Mouse (Mus musculus): ENCODE measurements around the gene Kmt5b. TPM values are rescaled to one million over a fixed set of nuclear protein-coding genes. Genes with fewer than 3 reads are reported as not detected.

Kmt5b gene
- total RNA-seq, 1 experiment, result 27.2 TPM

DNA sequence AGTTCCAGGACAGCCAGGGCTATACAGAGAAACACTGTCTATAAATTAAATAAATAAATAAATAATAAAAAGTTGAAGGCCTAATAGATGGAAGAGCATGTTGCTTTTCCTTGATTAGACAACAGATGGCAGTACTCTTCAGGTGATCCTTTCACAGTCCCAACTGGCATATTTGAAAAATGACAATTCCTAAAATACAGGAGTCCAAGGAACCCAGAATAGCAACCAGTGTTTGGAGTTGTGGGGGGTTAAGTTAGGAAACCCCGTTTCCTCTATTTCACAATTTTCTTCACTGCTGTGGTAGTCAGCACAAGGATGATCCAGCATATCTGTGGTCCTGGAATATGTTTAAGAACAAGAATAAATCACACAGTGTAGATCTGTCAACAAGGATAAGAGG, 22.9 kb downstream of the Kmt5b start:
- no peaks in the 10 kb centered on the region; the same call in 1 of the 2 replicates for H3K36me3 ChIP-seq (ENCODE audit: control insufficient read depth, insufficient read depth, low read length, poor library complexity, severe bottlenecking)
- H3K4me3 ChIP-seq (ENCODE audit: insufficient read depth in 1 of 2, low read depth in 1 of 2, low read length in 2 of 2, poor library complexity in 1 of 2, severe bottlenecking in 1 of 2), result no peak overlapping the region
- no peak for DNase-seq (ENCODE audit: low read depth, low spot score)
- no peak overlapping the region for H3K9ac ChIP-seq (ENCODE audit: insufficient read depth, low read depth, low read length, poor library complexity, severe bottlenecking)
- TF ChIP-seq MAFK (IDR thresholded peaks at IDR 0.05; ENCODE audit: insufficient read depth, low read depth, low read length), result no peak
- no peak for TF ChIP-seq HCFC1 (IDR thresholded peaks at IDR 0.05; ENCODE audit: borderline replicate concordance, insufficient read depth, low read length)
- TF ChIP-seq ZC3H11A (IDR thresholded peaks at IDR 0.05; ENCODE audit: borderline replicate concordance, low read depth, low read length), result no peak
- no peak for TF ChIP-seq CHD2 (IDR thresholded peaks at IDR 0.05; ENCODE audit: low read depth, low read length)
- TF ChIP-seq ZNF384 (IDR thresholded peaks at IDR 0.05; ENCODE audit: low read depth, low read length), result no peak
- in situ Hi-C loops (cut with MboI; ENCODE audit: low sequenced_read_pairs in 2 of 2, unreplicated experiment in 2 of 2), result no loop called here
- H3K27ac ChIP-seq (ENCODE audit: insufficient read depth, low read depth, low read length, poor library complexity, severe bottlenecking), result no peak overlapping the region
- H3K9me3 ChIP-seq (ENCODE audit: control insufficient read depth, insufficient read depth, low read depth, low read length), result no peaks in the 10 kb centered on the region
- no peaks in the 10 kb centered on the region for H3K4me1 ChIP-seq (ENCODE audit: control insufficient read depth in 2 of 2, insufficient read depth in 2 of 2, low read length in 2 of 2, poor library complexity in 1 of 2)

GRCm38 (mm10) chr19:3805526-3805925, 38.3 kb downstream of the Kmt5b start:
- TF ChIP-seq CHD2 (IDR thresholded peaks at IDR 0.05; ENCODE audit: low read depth, low read length) (no peak), ZNF384 (IDR thresholded peaks at IDR 0.05; ENCODE audit: low read depth, low read length) (no peak), MAFK (IDR thresholded peaks at IDR 0.05; ENCODE audit: insufficient read depth, low read depth, low read length) (no peak), ZC3H11A (IDR thresholded peaks at IDR 0.05; ENCODE audit: borderline replicate concordance, low read depth, low read length) (no peak), HCFC1 (IDR thresholded peaks at IDR 0.05; ENCODE audit: borderline replicate concordance, insufficient read depth, low read length) (no peak)
- no peaks in the 10 kb centered on the region for H3K9me3 ChIP-seq (ENCODE audit: control insufficient read depth, insufficient read depth, low read depth, low read length)
- no peaks in the 10 kb centered on the region for H3K4me1 ChIP-seq (ENCODE audit: control insufficient read depth in 2 of 2, insufficient read depth in 2 of 2, low read length in 2 of 2, poor library complexity in 1 of 2)
- H3K4me3 ChIP-seq (ENCODE audit: insufficient read depth in 1 of 2, low read depth in 1 of 2, low read length in 2 of 2, poor library complexity in 1 of 2, severe bottlenecking in 1 of 2), result no peak overlapping the region
- no peak overlapping the region for H3K9ac ChIP-seq (ENCODE audit: insufficient read depth, low read depth, low read length, poor library complexity, severe bottlenecking)
- H3K36me3 ChIP-seq (ENCODE audit: control insufficient read depth, insufficient read depth, low read length, poor library complexity, severe bottlenecking), result peaks cover 17% of the 10 kb centered on the region
- no peak overlapping the region for H3K27ac ChIP-seq (ENCODE audit: insufficient read depth, low read depth, low read length, poor library complexity, severe bottlenecking)
- DNase-seq (ENCODE audit: low read depth, low spot score), result no peak
- in situ Hi-C loops (cut with MboI; ENCODE audit: low sequenced_read_pairs in 2 of 2, unreplicated experiment in 2 of 2), result no loop called here

- no peak for TF ChIP-seq HCFC1 (IDR thresholded peaks at IDR 0.05; ENCODE audit: borderline replicate concordance, insufficient read depth, low read length)
- TF ChIP-seq MAFK (IDR thresholded peaks at IDR 0.05; ENCODE audit: insufficient read depth, low read depth, low read length), result no peak
- no peak for TF ChIP-seq ZNF384 (IDR thresholded peaks at IDR 0.05; ENCODE audit: low read depth, low read length)
- no peak for TF ChIP-seq ZC3H11A (IDR thresholded peaks at IDR 0.05; ENCODE audit: borderline replicate concordance, low read depth, low read length)
- no peak for TF ChIP-seq CHD2 (IDR thresholded peaks at IDR 0.05; ENCODE audit: low read depth, low read length)
Measured at GRCm38 (mm10) chr19:3810536-3811233, 43.5 kb downstream of the Kmt5b start.

GRCm38 (mm10) chr19:3814461-3814860, 47.2 kb downstream of the Kmt5b start:
- Histone ChIP-seq H3K9me3 (ENCODE audit: control insufficient read depth, insufficient read depth, low read depth, low read length) (no peaks in the 10 kb centered on the region), H3K27ac (ENCODE audit: insufficient read depth, low read depth, low read length, poor library complexity, severe bottlenecking) (no peak overlapping the region), H3K36me3 (ENCODE audit: control insufficient read depth, insufficient read depth, low read length, poor library complexity, severe bottlenecking) (peaks cover 8% of the 10 kb centered on the region; the same call in 1 of the 2 replicates), H3K4me1 (ENCODE audit: control insufficient read depth in 2 of 2, insufficient read depth in 2 of 2, low read length in 2 of 2, poor library complexity in 1 of 2) (peaks cover 0 to 2% of the 10 kb centered on the region in 2 experiments; a peak in 1 of 4 replicates), H3K4me3 (ENCODE audit: insufficient read depth in 1 of 2, low read depth in 1 of 2, low read length in 2 of 2, poor library complexity in 1 of 2, severe bottlenecking in 1 of 2) (no peak overlapping the region), H3K9ac (ENCODE audit: insufficient read depth, low read depth, low read length, poor library complexity, severe bottlenecking) (no peak overlapping the region)
- in situ Hi-C loops (cut with MboI; ENCODE audit: low sequenced_read_pairs in 2 of 2, unreplicated experiment in 2 of 2), result no loop called here
- no peak for DNase-seq (ENCODE audit: low read depth, low spot score)
- TF ChIP-seq MAFK (IDR thresholded peaks at IDR 0.05; ENCODE audit: insufficient read depth, low read depth, low read length) (no peak), ZNF384 (IDR thresholded peaks at IDR 0.05; ENCODE audit: low read depth, low read length) (no peak), CHD2 (IDR thresholded peaks at IDR 0.05; ENCODE audit: low read depth, low read length) (no peak), ZC3H11A (IDR thresholded peaks at IDR 0.05; ENCODE audit: borderline replicate concordance, low read depth, low read length) (no peak), HCFC1 (IDR thresholded peaks at IDR 0.05; ENCODE audit: borderline replicate concordance, insufficient read depth, low read length) (no peak)

More at GRCm38 (mm10) chr19:3810536-3811233, 43.5 kb downstream of the Kmt5b start:
- in situ Hi-C loops (cut with MboI; ENCODE audit: low sequenced_read_pairs in 2 of 2, unreplicated experiment in 2 of 2), result no loop called here
- Histone ChIP-seq H3K27ac (ENCODE audit: insufficient read depth, low read depth, low read length, poor library complexity, severe bottlenecking) (no peak overlapping the region), H3K36me3 (ENCODE audit: control insufficient read depth, insufficient read depth, low read length, poor library complexity, severe bottlenecking) (peaks cover 12% of the 10 kb centered on the region), H3K9me3 (ENCODE audit: control insufficient read depth, insufficient read depth, low read depth, low read length) (no peaks in the 10 kb centered on the region), H3K4me3 (ENCODE audit: insufficient read depth in 1 of 2, low read depth in 1 of 2, low read length in 2 of 2, poor library complexity in 1 of 2, severe bottlenecking in 1 of 2) (no peak overlapping the region), H3K4me1 (ENCODE audit: control insufficient read depth in 2 of 2, insufficient read depth in 2 of 2, low read length in 2 of 2, poor library complexity in 1 of 2) (peaks cover 0 to 2% of the 10 kb centered on the region in 2 experiments; a peak in 1 of 4 replicates), H3K9ac (ENCODE audit: insufficient read depth, low read depth, low read length, poor library complexity, severe bottlenecking) (no peak overlapping the region)
- no peak for DNase-seq (ENCODE audit: low read depth, low spot score)
